Mouse (Mus musculus): ENCODE results near the gene Coro1a.
"Not testable (repeated sequence)": the region's sequence is repeated elsewhere in the genome, so short reads cannot be mapped to it uniquely, and the experiment has no call there.

Gene Coro1a

GRCm38 (mm10) chr7:126688156-126688555 lies 19.4 kb downstream of the Coro1a start:
- DNase-seq (ENCODE audit: low spot score) = not testable (repeated sequence)

- no peak for DNase-seq (ENCODE audit: low spot score)
These were observed 26.4 kb downstream of the Coro1a start for GRCm38 (mm10) chr7:126681221-126681620.

- DNase-seq (ENCODE audit: low spot score) = peak; percentile 46
These were observed 27.9 kb downstream of the Coro1a start for GRCm38 (mm10) chr7:126679683-126680082.

GRCm38 (mm10) chr7:126678545-126679341 lies 28.8 kb downstream of the Coro1a start:
- peak; percentile 76 for DNase-seq (ENCODE audit: low spot score)

GRCm38 (mm10) chr7:126676631-126677220 lies 30.9 kb downstream of the Coro1a start:
- DNase-seq (ENCODE audit: low spot score) = no peak

GRCm38 (mm10) chr7:126676207-126676606 lies 31.4 kb downstream of the Coro1a start, which contains the start of gene Sult1a1:
Sult1a1 (minus strand) TSS chr7:126676432.
- peak; percentile 91 for DNase-seq (ENCODE audit: low spot score)

- DNase-seq (ENCODE audit: low spot score) = no peak
These were observed 32.5 kb downstream of the Coro1a start for GRCm38 (mm10) chr7:126675104-126675503.

GRCm38 (mm10) chr7:126672111-126672510 lies 35.5 kb downstream of the Coro1a start:
- DNase-seq (ENCODE audit: low spot score) = no peak

GRCm38 (mm10) chr7:126670152-126670551 lies 37.4 kb downstream of the Coro1a start:
- no peak for DNase-seq (ENCODE audit: low spot score)

- no peak for DNase-seq (ENCODE audit: low spot score)
These were observed 39.1 kb downstream of the Coro1a start for GRCm38 (mm10) chr7:126668452-126668851.

- DNase-seq (ENCODE audit: low spot score) = no peak
These were observed 40.0 kb downstream of the Coro1a start for GRCm38 (mm10) chr7:126667495-126668090.

GRCm38 (mm10) chr7:126665269-126665668 lies 42.3 kb downstream of the Coro1a start:
- no peak for DNase-seq (ENCODE audit: low spot score)

- no peak for DNase-seq (ENCODE audit: low spot score)
These were observed 43.9 kb downstream of the Coro1a start for GRCm38 (mm10) chr7:126663646-126664045.

- no peak for DNase-seq (ENCODE audit: low spot score)
These were observed 47.8 kb downstream of the Coro1a start for GRCm38 (mm10) chr7:126659771-126660170.

GRCm38 (mm10) chr7:126657522-126657921 lies 50.1 kb downstream of the Coro1a start:
- no peak for DNase-seq (ENCODE audit: low spot score)

GRCm38 (mm10) chr7:126655695-126656094 lies 51.9 kb downstream of the Coro1a start:
- DNase-seq (ENCODE audit: low spot score) = no peak

- no peak for DNase-seq (ENCODE audit: low spot score)
These were observed 53.6 kb downstream of the Coro1a start for GRCm38 (mm10) chr7:126653991-126654390.

GRCm38 (mm10) chr7:126650852-126651251 lies 56.7 kb downstream of the Coro1a start:
- no peak for DNase-seq (ENCODE audit: low spot score)

All from adipocyte (in vitro differentiated cells).